Mouse (Mus musculus): Measurements from ENCODE around the gene Hjurp.
"Not testable (repeated sequence)": the region's sequence is repeated elsewhere in the genome, so short reads cannot be mapped to it uniquely, and the experiment has no call there.

- TF ChIP-seq MXI1 (IDR thresholded peaks at IDR 0.05; ENCODE audit: low read depth, low read length); POLR2A (IDR thresholded peaks at IDR 0.05; ENCODE audit: control insufficient read depth in 1 of 2, insufficient read depth in 1 of 2, low read depth in 1 of 2, low read length in 2 of 2, poor library complexity in 1 of 2); EP300 (IDR thresholded peaks at IDR 0.05; ENCODE audit: low read depth in 1 of 2, low read length in 2 of 2); TCF12 (IDR thresholded peaks at IDR 0.05; ENCODE audit: low read depth, low read length): not testable (repeated sequence)
These were observed 54.4 kb downstream of the Hjurp start for GRCm38 (mm10) chr1:88223011-88223515.
